Comparison of ENCODE assay signal across 13 mouse cellular contexts in genomic region chr5:107177248-107177647, GRCm38 (mm10).
DNase-seq lines count a peak whose midpoint lies in the region; ATAC-seq and TF ChIP-seq lines count a peak whose summit lies in the region.
"Had no signal": no experiment of that assay in that cellular context is flagged by ENCODE, and none has a peak within 500 bp of the region (broad histone marks: within the 10 kb centered on the region; RNA-seq: fewer than 3 reads in every experiment).

No protein-coding gene starts in this region.

- H3K27me3 ChIP-seq in heart, adult 2 months (ENCODE audit: control insufficient read depth, insufficient read depth, low read length), result no peaks in the 10 kb centered on the region
- H3K27me3 ChIP-seq in heart, embryonic 12.5 days (replicated peaks), result no peaks in the 10 kb centered on the region
- no peaks in the 10 kb centered on the region for H3K27me3 ChIP-seq in midbrain, postnatal 0 days (ENCODE audit: insufficient read depth, low read length)
- H3K27me3 ChIP-seq: heart, embryonic 13.5 days had no signal

- no peak for TF ChIP-seq EP300 in heart, adult 2 months (IDR thresholded peaks at IDR 0.05; ENCODE audit: insufficient read depth, low read depth, low read length)

- H3K9ac ChIP-seq in heart, adult 2 months (ENCODE audit: low read depth, low read length), result no peak overlapping the region
- no peak overlapping the region for H3K9ac ChIP-seq in heart, embryonic 12.5 days
- H3K9ac ChIP-seq in midbrain, postnatal 0 days (replicated peaks; ENCODE audit: low read length, poor library complexity, severe bottlenecking), result no peak overlapping the region
- H3K9ac ChIP-seq: heart, embryonic 13.5 days had no signal

- H3K79me2 ChIP-seq in heart, adult 2 months (replicated peaks; ENCODE audit: control insufficient read depth, insufficient read depth, low read length), result 0 out of 2 replicates have a peak, but pooled peaks cover 2% of the 10 kb centered on the region

- no peaks in the 10 kb centered on the region; the same call in 1 of the 2 replicates for H3K36me3 ChIP-seq in heart, adult 2 months (ENCODE audit: control insufficient read depth, insufficient read depth, low read length)
- H3K36me3 ChIP-seq in heart, embryonic 12.5 days, result no peaks in the 10 kb centered on the region
- H3K36me3 ChIP-seq in midbrain, postnatal 0 days (ENCODE audit: insufficient read depth, low read length), result no peaks in the 10 kb centered on the region

- H3K4me1 ChIP-seq in heart, adult 2 months (ENCODE audit: control insufficient read depth, insufficient read depth, low read length), result peaks cover 14% of the 10 kb centered on the region
- H3K4me1 ChIP-seq in heart, embryonic 12.5 days (replicated peaks), result peaks cover 28% of the 10 kb centered on the region
- H3K4me1 ChIP-seq in midbrain, postnatal 0 days (ENCODE audit: insufficient read depth, low read length), result no peaks in the 10 kb centered on the region

- TF ChIP-seq CTCF in heart, adult 2 months (IDR thresholded peaks at IDR 0.05), result no peak
- TF ChIP-seq CTCF in midbrain, postnatal 0 days (IDR thresholded peaks at IDR 0.05), result no peak

- no peak for ATAC-seq in heart, embryonic 12.5 days (ENCODE audit: insufficient number of reproducible peaks, low FRiP score)
- peak; percentile 70 for ATAC-seq in inflammation-experienced regulatory T-cells, adult 6 months
- ATAC-seq in midbrain, postnatal 0 days (ENCODE audit: low FRiP score), result no peak

- WGBS in heart, adult 2 months, result 65% methylated on average over 2 of the region's 2 CpGs
- WGBS in heart, embryonic 12.5 days, result 81% methylated on average over 2 of the region's 2 CpGs
- 65% methylated on average over 2 of the region's 2 CpGs for WGBS in midbrain, postnatal 0 days

- H3K4me3 ChIP-seq in heart, adult 2 months, result no peak overlapping the region
- no peak overlapping the region for H3K4me3 ChIP-seq in heart, embryonic 12.5 days
- H3K4me3 ChIP-seq in midbrain, postnatal 0 days (ENCODE audit: low read depth, low read length), result no peak overlapping the region
- H3K4me3 ChIP-seq: heart, embryonic 13.5 days had no signal

- no peak overlapping the region for H3K4me2 ChIP-seq in heart, embryonic 12.5 days
- no peak overlapping the region for H3K4me2 ChIP-seq in midbrain, postnatal 0 days (ENCODE audit: low read depth, low read length, poor library complexity, severe bottlenecking)
- H3K4me2 ChIP-seq: heart, embryonic 13.5 days had no signal

- no peak for TF ChIP-seq POLR2A in heart, adult 2 months (IDR thresholded peaks at IDR 0.05; ENCODE audit: insufficient read depth, low read depth, low read length)

- no peak for DNase-seq in heart, adult 2 months
- peak; percentile 31 to 35 for DNase-seq in right cerebral cortex, adult 2 months (ENCODE audit: low spot score in 2 of 2)
- DNase-seq in right cerebral cortex, postnatal 4 days, result no peak
- DNase-seq in thymus, postnatal 25 days, result peak; percentile 52
- no peak for DNase-seq in midbrain, postnatal 0 days (ENCODE audit: low spot score)
- DNase-seq in B cell, adult 2 months, result no peak
- DNase-seq: cerebellum, adult 11 months; kidney, adult 9 months; layer of hippocampus, adult 9-11 months; right cerebral cortex, adult 18-20 months had no signal

- H3K27ac ChIP-seq in heart, adult 2 months, result peak overlapping the region; percentile 34
- H3K27ac ChIP-seq in heart, embryonic 12.5 days (ENCODE audit: poor library complexity, severe bottlenecking), result no peak overlapping the region
- no peak overlapping the region for H3K27ac ChIP-seq in midbrain, postnatal 0 days (ENCODE audit: low read depth, low read length)
- H3K27ac ChIP-seq: heart, embryonic 13.5 days had no signal

- intact Hi-C loops in heart, adult 2 months (cut with DNase I), result no loop called here

- no peaks in the 10 kb centered on the region for H3K9me3 ChIP-seq in heart, embryonic 12.5 days (replicated peaks)
- no peaks in the 10 kb centered on the region for H3K9me3 ChIP-seq in midbrain, postnatal 0 days (ENCODE audit: low read length)
- H3K9me3 ChIP-seq: heart, embryonic 13.5 days had no signal

Comparison
In these comparisons a context has a peak if more than half of its experiments do, and no peak if none do; other contexts are left out.
1. DNase-seq: peak in right cerebral cortex, adult 2 months (2 of 2) and thymus, postnatal 25 days (single experiment); none in heart, adult 2 months (0 of 2), right cerebral cortex, postnatal 4 days (single experiment), midbrain, postnatal 0 days (single experiment) and B cell, adult 2 months (0 of 2).